Mouse (Mus musculus) kidney, embryonic 16.5 days (tissue): ENCODE measurements around the gene St3gal2. TPM values are rescaled to one million over a fixed set of nuclear protein-coding genes. Genes with fewer than 3 reads are reported as not detected.
"Not testable (repeated sequence)": the region's sequence is repeated elsewhere in the genome, so short reads cannot be mapped to it uniquely, and the experiment has no call there.

Experiments
- ATAC-seq: fragments of 200-750 bp; cut with Nextera tagmentation; 2 replicates; pipeline ENCODE4 v1.8.0; 2017; ENCODE audit warnings: moderate TSS enrichment; ENCODE audit not compliant: low FRiP score, low TSS enrichment
- H3K27ac ChIP-seq: fragments of 300-500 bp; sonication (generic); 2 replicates; pipeline ENCODE4 v1.5.1; 2014; ENCODE audit warnings: low read length
- H3K27me3 ChIP-seq: fragments of 300-500 bp; sonication (generic); 2 replicates; pipeline ENCODE4 v1.6.1; 2014; ENCODE audit warnings: low read length, control low read depth, mixed read lengths; ENCODE audit not compliant: insufficient read depth
- H3K36me3 ChIP-seq: fragments of 300-500 bp; sonication (generic); 2 replicates; pipeline ENCODE4 v1.6.1; 2014; ENCODE audit warnings: low read length, control low read depth, mixed read lengths; ENCODE audit not compliant: insufficient read depth
- H3K4me1 ChIP-seq: fragments of 300-500 bp; sonication (generic); 2 replicates; pipeline ENCODE4 v1.6.1; 2014; ENCODE audit warnings: low read length, control low read depth, mixed read lengths; ENCODE audit not compliant: insufficient read depth
- H3K4me2 ChIP-seq: fragments of 300-500 bp; sonication (generic); replicated peaks from 2 replicates; pipeline ENCODE4 v1.6.1; 2014; ENCODE audit warnings: low read depth, low read length
- H3K4me3 ChIP-seq: fragments of 300-500 bp; sonication (generic); 2 replicates; pipeline ENCODE4 v1.5.1; 2014; ENCODE audit warnings: mild to moderate bottlenecking, low read length
- H3K9ac ChIP-seq: fragments of 300-500 bp; sonication (generic); replicated peaks from 2 replicates; pipeline ENCODE4 v1.6.1; 2014; ENCODE audit warnings: low read length
- H3K9me3 ChIP-seq: fragments of 300-500 bp; sonication (generic); 2 replicates; pipeline ENCODE4 v1.6.1; 2016; ENCODE audit warnings: low read length, control low read depth
- WGBS: fragments of 180-500 bp; shearing (Covaris S2); extraction: QIAGEN DNeasy Blood & Tissue Kit; methylation state at CpG from one replicate; pipeline ENCODE4 v1.1.7; 2014; 5-methylcytosine and 5-hydroxymethylcytosine counted together
- polyA plus RNA-seq: library from polyadenylated mRNA; unstranded; fragments of >200 nt; fragmentation: Nextera tagmentation; extraction: Ambion mirVana; gene quantifications from 2 replicates; pipeline ENCODE4 v1.2.1, GENCODE M21; 2015

Gene St3gal2
- polyA plus RNA-seq, 1 experiment from 2014 or later, result 25.1 TPM

DNA sequence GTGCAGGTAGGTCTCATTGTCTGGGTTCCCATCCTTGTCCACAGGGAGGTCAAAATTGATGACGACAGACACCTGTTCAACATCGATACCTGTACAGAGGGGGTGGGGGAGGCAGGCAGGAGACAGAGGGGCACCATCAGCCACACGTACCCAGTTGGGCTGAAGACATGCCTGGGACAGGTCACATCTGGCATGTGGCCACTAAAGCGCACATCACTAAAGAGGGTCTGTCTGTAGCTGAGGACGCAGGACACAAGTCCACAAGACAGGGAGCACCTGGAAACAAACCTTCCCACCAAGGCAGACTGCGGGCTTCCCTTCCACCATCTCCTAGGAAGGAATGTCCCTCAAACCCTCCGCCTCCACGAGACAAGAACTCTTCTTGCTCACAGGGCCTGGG is 56.8 kb downstream of the St3gal2 start:
- ATAC-seq, H3K9ac ChIP-seq, H3K27me3 ChIP-seq, H3K27ac ChIP-seq, H3K4me1 ChIP-seq, H3K4me3 ChIP-seq, H3K4me2 ChIP-seq, H3K9me3 ChIP-seq: not testable (repeated sequence)
- H3K36me3 ChIP-seq, result peaks cover 48% of the 10 kb centered on the region
- 94% methylated on average over 8 of the region's 8 CpGs for WGBS

DNA sequence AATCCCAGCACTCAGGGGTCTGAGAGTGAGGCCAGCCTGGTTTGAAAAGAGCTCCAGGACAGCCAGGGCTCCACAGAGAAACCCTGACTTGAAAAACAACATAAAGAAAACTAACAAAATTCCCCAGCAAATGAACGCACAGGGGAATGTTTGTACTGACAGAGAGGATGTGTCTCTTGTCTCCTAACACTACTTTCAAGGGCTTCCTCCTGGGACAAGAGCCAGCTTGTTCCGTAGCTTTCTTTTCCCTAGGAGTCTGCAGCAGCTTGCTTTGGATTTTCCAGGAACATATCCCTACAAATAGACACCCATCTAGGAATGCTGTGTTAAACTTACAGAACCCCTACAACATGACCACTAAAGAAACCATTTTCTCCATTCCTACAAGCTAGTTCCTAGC is 58.3 kb downstream of the St3gal2 start:
- not testable (repeated sequence) for H3K4me3 ChIP-seq, H3K9me3 ChIP-seq, ATAC-seq, H3K4me1 ChIP-seq, H3K27me3 ChIP-seq, H3K4me2 ChIP-seq, H3K27ac ChIP-seq, H3K9ac ChIP-seq
- WGBS, result 82% methylated on average over 2 of the region's 2 CpGs
- peaks cover 55% of the 10 kb centered on the region for H3K36me3 ChIP-seq

DNA sequence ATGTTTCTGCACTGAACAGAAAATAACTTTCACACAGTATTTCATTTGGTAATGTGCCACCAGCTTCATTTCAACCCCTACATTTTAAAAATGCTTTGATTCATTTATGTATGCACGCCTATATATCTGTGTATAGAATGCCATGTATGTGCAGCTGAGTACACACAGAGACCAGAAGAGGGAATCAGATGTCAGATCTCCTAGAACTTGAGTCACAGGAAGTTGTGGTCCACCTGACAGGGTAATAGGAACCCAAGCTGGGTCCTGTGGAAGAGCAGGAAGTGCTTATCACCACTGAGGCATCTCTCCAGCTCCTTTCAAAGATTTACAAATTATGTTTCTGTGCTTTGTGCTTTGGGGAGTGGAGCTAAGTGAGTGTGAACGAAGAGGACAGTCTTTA is 61.6 kb downstream of the St3gal2 start:
- Histone ChIP-seq H3K9me3 (no peaks in the 10 kb centered on the region), H3K27ac (no peak overlapping the region), H3K4me1 (no peaks in the 10 kb centered on the region), H3K4me3 (no peak overlapping the region), H3K4me2 (no peak overlapping the region), H3K27me3 (no peaks in the 10 kb centered on the region), H3K36me3 (peaks cover 58% of the 10 kb centered on the region), H3K9ac (no peak overlapping the region)
- WGBS, result 83% methylated on average over 2 of the region's 2 CpGs
- no peak for ATAC-seq

DNA sequence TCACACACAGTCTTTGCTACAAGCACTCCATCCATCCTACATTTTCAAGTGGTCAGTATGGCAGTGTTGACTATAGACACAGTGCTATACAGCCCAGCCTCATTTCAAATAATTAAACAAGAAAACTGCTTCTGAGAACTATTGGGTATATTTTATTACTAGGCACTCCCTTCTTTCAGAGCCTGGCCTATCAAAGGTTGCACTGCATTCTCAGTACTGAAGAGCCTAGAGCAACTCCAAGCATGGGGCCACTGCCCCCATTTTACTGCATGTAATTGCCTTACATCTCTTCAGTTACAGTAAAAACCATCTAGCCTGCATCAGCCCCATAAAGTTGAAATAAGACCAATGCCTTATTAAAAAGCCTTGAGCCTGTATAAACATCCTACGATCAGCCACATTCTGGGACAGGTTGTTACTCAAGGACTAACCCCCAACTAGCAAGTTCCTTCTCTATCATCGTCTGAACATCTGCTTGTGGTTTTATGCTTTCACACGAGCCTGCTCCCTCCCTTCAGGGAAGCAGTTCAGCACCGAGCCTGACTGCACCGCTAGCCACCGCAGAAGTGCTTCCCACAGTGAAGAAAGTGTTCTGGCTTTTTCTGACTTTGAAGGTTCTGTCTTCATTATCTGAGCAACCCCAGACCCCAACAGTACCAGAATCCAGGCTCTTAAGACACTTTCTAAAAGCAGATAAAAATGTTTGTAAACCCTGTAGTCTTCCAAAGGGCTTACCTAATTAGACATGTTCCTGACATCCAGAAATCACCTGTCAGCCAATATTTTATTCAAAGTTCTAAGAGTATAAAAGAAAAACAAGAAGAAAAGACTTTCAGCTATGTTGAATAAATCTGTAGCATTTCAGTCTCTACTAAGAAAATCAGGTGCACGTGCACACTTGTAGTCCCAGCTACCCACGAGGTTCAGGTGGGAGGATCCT is 68.4 kb downstream of the St3gal2 start:
- no peak for ATAC-seq
- H3K4me2 ChIP-seq, result no peak overlapping the region
- WGBS, result 86% methylated on average over 8 of the region's 8 CpGs
- H3K4me1 ChIP-seq, result no peaks in the 10 kb centered on the region
- H3K4me3 ChIP-seq, result no peak overlapping the region
- no peak overlapping the region for H3K9ac ChIP-seq
- H3K27me3 ChIP-seq, result no peaks in the 10 kb centered on the region
- H3K9me3 ChIP-seq, result no peaks in the 10 kb centered on the region
- H3K27ac ChIP-seq, result no peak overlapping the region
- H3K36me3 ChIP-seq, result peaks cover 66% of the 10 kb centered on the region

DNA sequence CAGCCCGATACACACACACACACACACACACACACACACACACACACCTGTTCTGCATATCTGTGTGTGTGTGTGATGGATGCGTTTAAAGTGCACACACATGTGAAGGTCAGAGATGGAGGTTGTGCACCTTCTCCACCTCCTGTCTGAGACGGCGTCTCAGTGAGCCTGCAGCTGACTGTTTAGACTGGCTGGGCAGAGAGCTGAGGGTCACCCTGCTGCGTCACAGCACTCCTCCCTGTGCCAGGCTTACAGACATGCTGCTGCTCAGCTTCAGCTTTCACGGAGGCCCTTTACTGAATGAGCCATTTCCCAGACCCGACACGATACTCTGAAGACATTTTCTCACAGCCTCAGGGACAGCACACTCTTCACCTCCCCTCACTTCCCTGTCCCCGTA is 70.3 kb downstream of the St3gal2 start:
- H3K27ac ChIP-seq, result no peak overlapping the region
- H3K4me3 ChIP-seq, result no peak overlapping the region
- WGBS, result 92% methylated on average over 9 of the region's 9 CpGs
- H3K9ac ChIP-seq, result no peak overlapping the region
- H3K36me3 ChIP-seq, result peaks cover 51% of the 10 kb centered on the region
- no peaks in the 10 kb centered on the region for H3K27me3 ChIP-seq
- no peak overlapping the region for H3K4me2 ChIP-seq
- no peaks in the 10 kb centered on the region for H3K4me1 ChIP-seq
- ATAC-seq, result no peak
- no peaks in the 10 kb centered on the region for H3K9me3 ChIP-seq

DNA sequence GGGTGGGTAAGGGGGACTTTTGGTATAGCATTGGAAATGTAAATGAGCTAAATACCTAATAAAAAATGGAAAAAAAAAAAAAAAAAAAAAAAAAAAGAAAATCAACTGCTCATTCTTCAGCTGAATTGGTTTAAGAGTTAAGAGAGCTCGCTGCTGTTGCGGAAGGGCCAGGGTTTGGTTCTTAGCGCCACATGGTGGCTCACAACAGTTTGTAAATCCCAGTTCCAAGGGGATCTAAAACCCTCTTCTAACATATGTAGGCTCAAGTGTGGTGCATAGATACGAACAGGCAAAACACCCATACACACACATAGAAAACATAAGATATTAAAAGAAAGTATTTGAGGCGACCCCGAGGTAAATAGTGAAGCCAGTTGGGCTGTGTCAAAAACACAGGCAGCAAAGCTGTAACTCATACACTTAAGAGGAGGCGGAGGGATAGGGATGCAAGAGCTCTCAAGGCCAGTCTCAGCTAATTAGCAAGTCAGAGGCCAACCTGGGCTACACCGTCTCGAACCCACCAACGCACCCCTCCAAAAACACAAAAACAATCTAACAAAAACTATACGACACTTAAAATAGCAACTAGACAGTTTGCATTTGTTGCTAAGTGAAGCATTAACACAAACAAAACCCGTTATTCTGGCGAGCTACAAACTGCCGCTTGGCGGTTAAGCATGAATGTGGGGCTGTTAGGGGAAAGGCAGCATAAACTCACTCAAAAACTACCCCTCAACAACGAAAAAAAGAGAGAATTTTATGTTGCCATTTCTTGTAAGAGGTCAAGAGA is 77.1 kb downstream of the St3gal2 start:
- H3K36me3 ChIP-seq, result peaks cover 4% of the 10 kb centered on the region; the same call in 1 of the 2 replicates
- no peaks in the 10 kb centered on the region for H3K27me3 ChIP-seq
- peak overlapping the region; percentile 95 for H3K4me3 ChIP-seq
- H3K4me2 ChIP-seq, result peak overlapping the region; percentile 80
- H3K4me1 ChIP-seq, result peaks cover 9% of the 10 kb centered on the region
- H3K9ac ChIP-seq, result peak overlapping the region; percentile 84
- no peaks in the 10 kb centered on the region for H3K9me3 ChIP-seq
- WGBS, result 35% methylated on average over 16 of the region's 16 CpGs
- peak overlapping the region; percentile 87 for H3K27ac ChIP-seq
- ATAC-seq, result no peak

DNA sequence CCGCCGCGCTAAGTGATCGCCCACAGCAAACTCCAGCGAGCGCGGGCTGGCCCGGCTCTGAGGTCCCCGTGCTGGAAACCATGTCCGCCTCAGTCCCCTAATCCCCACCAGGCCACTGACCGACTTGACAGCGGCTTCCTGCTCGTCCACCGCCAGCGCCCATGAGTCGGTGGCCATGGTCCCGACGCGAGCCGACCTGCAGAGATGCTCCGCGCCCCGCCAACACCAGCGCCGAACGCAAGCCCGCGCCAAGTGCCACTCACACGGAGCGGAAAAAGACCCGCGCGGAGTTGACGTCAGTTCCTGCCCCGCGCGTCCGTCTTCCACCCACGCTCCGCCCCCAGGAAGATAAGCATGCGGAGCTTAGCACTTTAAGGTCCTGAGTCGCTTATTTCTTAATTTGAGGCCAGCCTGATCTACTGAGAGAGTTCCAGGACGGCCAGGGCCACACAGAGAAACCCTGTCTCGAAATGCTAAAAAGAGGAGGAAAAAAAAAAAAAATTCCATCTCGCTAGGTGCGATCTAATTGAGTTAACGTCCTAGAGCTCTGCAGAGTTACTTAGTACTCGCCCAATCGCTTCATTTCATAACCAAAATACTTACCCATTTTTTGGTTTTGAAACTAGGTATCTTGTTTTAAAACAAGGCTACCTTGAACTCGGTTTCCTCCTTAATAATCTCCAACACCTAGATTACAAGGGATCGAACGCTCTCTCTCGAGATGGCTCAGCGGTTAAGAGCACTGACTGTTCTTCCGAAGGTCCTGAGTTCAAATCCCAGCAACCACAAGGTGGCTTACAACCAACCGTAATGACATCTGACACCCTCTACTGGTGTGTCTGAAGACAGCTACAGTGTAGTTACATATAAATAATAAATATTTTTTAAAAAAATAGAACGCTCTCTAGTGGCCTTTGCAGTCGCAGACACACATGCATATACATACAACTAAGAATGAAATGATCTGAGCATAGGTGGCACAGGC is 78.1 kb downstream of the St3gal2 start, which contains the start of gene Ddx19a:
TSS of gene Ddx19a (minus strand) at position 254 of the 985 bp plus-strand sequence.
- Histone ChIP-seq H3K9ac (peak within 1 kb of the TSS; percentile 84), H3K4me1 (peaks cover 9% of the 10 kb centered on the region), H3K4me3 (peak within 1 kb of the TSS; percentile 95), H3K4me2 (peak within 1 kb of the TSS; percentile 80), H3K27me3 (no peaks in the 10 kb centered on the region), H3K36me3 (no peaks in the 10 kb centered on the region), H3K9me3 (no peaks in the 10 kb centered on the region), H3K27ac (peak within 1 kb of the TSS; percentile 87)
- WGBS, result 3% methylated on average over 58 of the region's 58 CpGs
- peak; percentile 96 for ATAC-seq

DNA sequence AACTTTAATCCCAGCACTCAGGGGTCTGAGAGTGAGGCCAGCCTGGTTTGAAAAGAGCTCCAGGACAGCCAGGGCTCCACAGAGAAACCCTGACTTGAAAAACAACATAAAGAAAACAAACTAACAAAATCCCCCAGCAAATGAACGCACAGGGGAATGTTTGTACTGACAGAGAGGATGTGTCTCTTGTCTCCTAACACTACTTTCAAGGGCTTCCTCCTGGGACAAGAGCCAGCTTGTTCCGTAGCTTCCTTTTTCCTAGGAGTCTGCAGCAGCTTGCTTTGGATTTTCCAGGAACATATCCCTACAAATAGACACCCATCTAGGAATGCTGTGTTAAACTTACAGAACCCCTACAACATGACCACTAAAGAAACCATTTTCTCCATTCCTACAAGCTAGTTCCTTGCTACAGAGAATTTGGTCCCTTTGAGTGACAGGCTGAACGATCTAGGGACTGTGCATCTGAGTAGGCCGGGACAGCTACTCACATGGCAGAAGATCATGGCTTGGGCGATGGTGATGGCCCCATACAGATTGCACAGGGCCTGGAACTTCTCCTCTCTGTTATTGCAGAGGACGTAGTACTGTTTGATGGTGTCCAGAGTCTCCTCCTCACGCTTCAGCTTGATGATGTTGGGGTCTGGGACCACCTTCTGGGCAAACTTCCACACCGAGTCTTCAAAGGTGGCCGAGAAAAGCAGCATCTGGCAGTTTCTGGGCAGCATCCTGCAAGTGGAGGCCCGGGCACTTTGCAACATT is 90.7 kb downstream of the St3gal2 start:
- not testable (repeated sequence) for H3K4me3 ChIP-seq, H3K4me1 ChIP-seq, H3K27me3 ChIP-seq, H3K4me2 ChIP-seq, ATAC-seq, H3K9ac ChIP-seq, H3K9me3 ChIP-seq, H3K27ac ChIP-seq
- WGBS, result 89% methylated on average over 8 of the region's 10 CpGs
- H3K36me3 ChIP-seq, result peaks cover 29% of the 10 kb centered on the region
